Mouse (Mus musculus): ENCODE data around the gene Tut1. TPM values are rescaled to one million over a fixed set of nuclear protein-coding genes. Genes with fewer than 3 reads are reported as not detected.
A peak's percentile ranks its signal among the peaks of the same experiment; 100 is the strongest.

The Tut1 gene
- polyA plus RNA-seq, 1 experiment, result 26.4 TPM

GRCm38 (mm10) chr19:8985891-8986290 is 32.2 kb downstream of the Tut1 start:
- Histone ChIP-seq H3K27ac (ENCODE audit: insufficient read depth, low read length) (no peak overlapping the region), H3K27me3 (ENCODE audit: control insufficient read depth, insufficient read depth, low read length, poor library complexity, severe bottlenecking) (no peaks in the 10 kb centered on the region), H3K9me3 (replicated peaks; ENCODE audit: control insufficient read depth, insufficient read depth, low read length, poor library complexity, severe bottlenecking) (no peaks in the 10 kb centered on the region), H3K36me3 (ENCODE audit: control insufficient read depth, insufficient read depth, low read length, poor library complexity, severe bottlenecking) (no peaks in the 10 kb centered on the region), H3K4me3 (ENCODE audit: low read depth, low read length) (no peak overlapping the region), H3K9ac (ENCODE audit: low read depth, poor library complexity, severe bottlenecking) (no peak overlapping the region), H3K4me1 (ENCODE audit: control insufficient read depth, insufficient read depth, low read length) (peaks cover 2% of the 10 kb centered on the region)
- no peak for TF ChIP-seq EP300 (IDR thresholded peaks at IDR 0.05; ENCODE audit: insufficient read depth, low read depth, low read length)
- no peak for TF ChIP-seq POLR2A (IDR thresholded peaks at IDR 0.05; ENCODE audit: insufficient read depth, low read length)
- no peak for TF ChIP-seq CTCF (IDR thresholded peaks at IDR 0.05; ENCODE audit: low read depth, low read length)

- no peak overlapping the region for H3K4me3 ChIP-seq (ENCODE audit: low read depth, low read length)
- peaks cover 8% of the 10 kb centered on the region for H3K4me1 ChIP-seq (ENCODE audit: control insufficient read depth, insufficient read depth, low read length)
- no peaks in the 10 kb centered on the region for H3K36me3 ChIP-seq (ENCODE audit: control insufficient read depth, insufficient read depth, low read length, poor library complexity, severe bottlenecking)
- TF ChIP-seq CTCF (IDR thresholded peaks at IDR 0.05; ENCODE audit: low read depth, low read length), result no peak
- TF ChIP-seq POLR2A (IDR thresholded peaks at IDR 0.05; ENCODE audit: insufficient read depth, low read length), result no peak
- no peak for TF ChIP-seq EP300 (IDR thresholded peaks at IDR 0.05; ENCODE audit: insufficient read depth, low read depth, low read length)
- H3K9ac ChIP-seq (ENCODE audit: low read depth, poor library complexity, severe bottlenecking), result no peak overlapping the region
- no peaks in the 10 kb centered on the region for H3K27me3 ChIP-seq (ENCODE audit: control insufficient read depth, insufficient read depth, low read length, poor library complexity, severe bottlenecking)
- H3K27ac ChIP-seq (ENCODE audit: insufficient read depth, low read length), result no peak overlapping the region
- H3K9me3 ChIP-seq (replicated peaks; ENCODE audit: control insufficient read depth, insufficient read depth, low read length, poor library complexity, severe bottlenecking), result no peaks in the 10 kb centered on the region
These were observed 34.2 kb downstream of the Tut1 start for GRCm38 (mm10) chr19:8987816-8988215.

- H3K4me3 ChIP-seq (ENCODE audit: low read depth, low read length), result peak overlapping the region; percentile 79
- H3K27me3 ChIP-seq (ENCODE audit: control insufficient read depth, insufficient read depth, low read length, poor library complexity, severe bottlenecking), result no peaks in the 10 kb centered on the region
- peak overlapping the region; percentile 22; the same call in 1 of the 2 replicates for H3K27ac ChIP-seq (ENCODE audit: insufficient read depth, low read length)
- H3K9ac ChIP-seq (ENCODE audit: low read depth, poor library complexity, severe bottlenecking), result peak overlapping the region; percentile 65
- H3K4me1 ChIP-seq (ENCODE audit: control insufficient read depth, insufficient read depth, low read length), result peaks cover 8% of the 10 kb centered on the region
- no peak for TF ChIP-seq POLR2A (IDR thresholded peaks at IDR 0.05; ENCODE audit: insufficient read depth, low read length)
- no peak for TF ChIP-seq EP300 (IDR thresholded peaks at IDR 0.05; ENCODE audit: insufficient read depth, low read depth, low read length)
- TF ChIP-seq CTCF (IDR thresholded peaks at IDR 0.05; ENCODE audit: low read depth, low read length), result no peak
- H3K36me3 ChIP-seq (ENCODE audit: control insufficient read depth, insufficient read depth, low read length, poor library complexity, severe bottlenecking), result no peaks in the 10 kb centered on the region
- no peaks in the 10 kb centered on the region for H3K9me3 ChIP-seq (replicated peaks; ENCODE audit: control insufficient read depth, insufficient read depth, low read length, poor library complexity, severe bottlenecking)
These were observed 34.9 kb downstream of the Tut1 start for GRCm38 (mm10) chr19:8988346-8989065.

- H3K9ac ChIP-seq (ENCODE audit: low read depth, poor library complexity, severe bottlenecking), result peak within 1 kb of the TSS; percentile 65
- no peaks in the 10 kb centered on the region for H3K9me3 ChIP-seq (replicated peaks; ENCODE audit: control insufficient read depth, insufficient read depth, low read length, poor library complexity, severe bottlenecking)
- peaks cover 8% of the 10 kb centered on the region for H3K4me1 ChIP-seq (ENCODE audit: control insufficient read depth, insufficient read depth, low read length)
- no peaks in the 10 kb centered on the region for H3K27me3 ChIP-seq (ENCODE audit: control insufficient read depth, insufficient read depth, low read length, poor library complexity, severe bottlenecking)
- peak within 1 kb of the TSS; percentile 79 for H3K4me3 ChIP-seq (ENCODE audit: low read depth, low read length)
- H3K27ac ChIP-seq (ENCODE audit: insufficient read depth, low read length), result peak within 1 kb of the TSS; percentile 27
- TF ChIP-seq POLR2A (IDR thresholded peaks at IDR 0.05; ENCODE audit: insufficient read depth, low read length) (no peak), CTCF (IDR thresholded peaks at IDR 0.05; ENCODE audit: low read depth, low read length) (no peak), EP300 (IDR thresholded peaks at IDR 0.05; ENCODE audit: insufficient read depth, low read depth, low read length) (no peak)
- no peaks in the 10 kb centered on the region for H3K36me3 ChIP-seq (ENCODE audit: control insufficient read depth, insufficient read depth, low read length, poor library complexity, severe bottlenecking)
These were observed 35.5 kb downstream of the Tut1 start, which contains the start of gene Ahnak for GRCm38 (mm10) chr19:8989066-8989566. Gene Ahnak, plus strand, starts transcription at chr19:8989284.

- peak overlapping the region; percentile 79 for H3K4me3 ChIP-seq (ENCODE audit: low read depth, low read length)
- H3K27me3 ChIP-seq (ENCODE audit: control insufficient read depth, insufficient read depth, low read length, poor library complexity, severe bottlenecking), result no peaks in the 10 kb centered on the region
- peak overlapping the region; percentile 65 for H3K9ac ChIP-seq (ENCODE audit: low read depth, poor library complexity, severe bottlenecking)
- H3K36me3 ChIP-seq (ENCODE audit: control insufficient read depth, insufficient read depth, low read length, poor library complexity, severe bottlenecking), result no peaks in the 10 kb centered on the region
- no peak for TF ChIP-seq CTCF (IDR thresholded peaks at IDR 0.05; ENCODE audit: low read depth, low read length)
- TF ChIP-seq EP300 (IDR thresholded peaks at IDR 0.05; ENCODE audit: insufficient read depth, low read depth, low read length), result peak; percentile 37; the same call in 1 of the 2 replicates
- H3K9me3 ChIP-seq (replicated peaks; ENCODE audit: control insufficient read depth, insufficient read depth, low read length, poor library complexity, severe bottlenecking), result no peaks in the 10 kb centered on the region
- peak overlapping the region; percentile 29 for H3K27ac ChIP-seq (ENCODE audit: insufficient read depth, low read length)
- H3K4me1 ChIP-seq (ENCODE audit: control insufficient read depth, insufficient read depth, low read length), result peaks cover 8% of the 10 kb centered on the region
These were observed 36.2 kb downstream of the Tut1 start for GRCm38 (mm10) chr19:8989567-8990431.
